Mouse (Mus musculus) layer of hippocampus, adult 18-20 months (tissue): ENCODE data around the gene Lmf1. TPM values are rescaled to one million over a fixed set of nuclear protein-coding genes. Genes with fewer than 3 reads are reported as not detected.

Source experiments
- DNase-seq, 2 experiments: peaks; one replicate each; pipeline ENCODE4 v3.0.0; 2022; ENCODE audit warnings: low spot score in 2 of 2
- total RNA-seq, 2 experiments: library from RNA; stranded (reverse); gene quantifications; 2 replicates each; pipeline ENCODE4 v1.2.3; 2021

The Lmf1 gene
- total RNA-seq, 2 experiments from 2014 or later, result 24.9 to 25.6 TPM

- no peak for DNase-seq
These were observed 110.0 kb downstream of the Lmf1 start for GRCm38 (mm10) chr17:25688922-25689321.

- no peak for DNase-seq
These were observed 117.4 kb downstream of the Lmf1 start for GRCm38 (mm10) chr17:25696263-25696662.

GRCm38 (mm10) chr17:25698446-25698845, 119.6 kb downstream of the Lmf1 start:
- peak; percentile 47 to 92 for DNase-seq

GRCm38 (mm10) chr17:25700863-25701496, 122.1 kb downstream of the Lmf1 start:
- no peak for DNase-seq

GRCm38 (mm10) chr17:25709994-25710393, 131.1 kb downstream of the Lmf1 start:
- DNase-seq, result no peak

GRCm38 (mm10) chr17:25711136-25711535, 132.3 kb downstream of the Lmf1 start:
- DNase-seq, result no peak

Other genes starting within 250 kb of the Lmf1 start
- gene Tpsab1, start 233.5 kb upstream of the Lmf1 start, total RNA-seq, result not detected
- gene Tpsb2, start 212.8 kb upstream of the Lmf1 start, total RNA-seq, result under 1 TPM in 1 of 2 experiments, not detected in 1; 0.30 TPM
- not detected for gene Tpsg1, start 209.8 kb upstream of the Lmf1 start, total RNA-seq
- 100 to 1,000 TPM; 101 to 115 TPM for gene Cacna1h, start 145.3 kb upstream of the Lmf1 start, total RNA-seq
- gene Tekt4, start 124.5 kb upstream of the Lmf1 start, total RNA-seq, result 1 to 10 TPM; 2.1 TPM
- gene Sstr5, start 81.8 kb upstream of the Lmf1 start, total RNA-seq, result under 1 TPM; 0.15 to 0.47 TPM
- gene Sox8, start 8.4 kb upstream of the Lmf1 start, total RNA-seq, result 10 to 100 TPM; 55.6 to 60.1 TPM
- gene Gng13, start 138.1 kb downstream of the Lmf1 start, total RNA-seq, result 100 to 1,000 TPM; 130 to 131 TPM
- gene Chtf18, start 148.3 kb downstream of the Lmf1 start, total RNA-seq, result 1 to 10 TPM; 1.5 to 1.8 TPM
- gene Rpusd1, start 148.6 kb downstream of the Lmf1 start, total RNA-seq, result 10 to 100 TPM; 63.5 to 64.1 TPM
- gene Mslnl, start 157.0 kb downstream of the Lmf1 start, total RNA-seq, result under 1 TPM in 1 of 2 experiments, not detected in 1; 0.13 TPM
- 1 to 10 TPM in 1 of 2 experiments, under 1 TPM in 1; 0.46 to 1.2 TPM for gene Msln, start 175.3 kb downstream of the Lmf1 start, total RNA-seq
- gene Narfl, start 194.7 kb downstream of the Lmf1 start, total RNA-seq, result 10 to 100 TPM; 30.6 to 38.5 TPM
- gene Haghl, start 206.6 kb downstream of the Lmf1 start, total RNA-seq, result 100 to 1,000 TPM; 103 to 109 TPM
- under 1 TPM; 0.36 to 0.40 TPM for gene Ccdc78, start 207.5 kb downstream of the Lmf1 start, total RNA-seq
- gene Fam173a, start 213.8 kb downstream of the Lmf1 start, total RNA-seq, result 10 to 100 TPM; 88.8 to 99.3 TPM
- gene AC134908.4, start 216.6 kb downstream of the Lmf1 start, total RNA-seq, result 1 to 10 TPM in 1 of 2 experiments, under 1 TPM in 1; 0.47 to 1.8 TPM
- 10 to 100 TPM; 81.1 to 83.3 TPM for gene Metrn, start 218.1 kb downstream of the Lmf1 start, total RNA-seq
- gene Fbxl16, start 230.0 kb downstream of the Lmf1 start, total RNA-seq, result 100 to 1,000 TPM; 664 to 720 TPM
- gene Wdr24, start 244.5 kb downstream of the Lmf1 start, total RNA-seq, result 10 to 100 TPM; 22.6 to 26.4 TPM
- 10 to 100 TPM; 52.7 to 55.5 TPM for gene Jmjd8, start 249.8 kb downstream of the Lmf1 start, total RNA-seq